Mouse (Mus musculus) bone marrow, adult 2 months (tissue): ENCODE measurements around the gene Itsn1.

Experiments used
- CTCF ChIP-seq: fragments of 200-500 bp; IDR thresholded peaks from 2 replicates; pipeline ENCODE4 v1.5.1; 2011; ENCODE audit warnings: low read length, control low read depth; ENCODE audit not compliant: control insufficient read depth, insufficient read depth
- POLR2A ChIP-seq: fragments of 200-500 bp; IDR thresholded peaks from 2 replicates; pipeline ENCODE4 v1.6.1; 2011; ENCODE audit warnings: low read depth, mild to moderate bottlenecking, control low read depth, low read length, borderline replicate concordance; ENCODE audit not compliant: control insufficient read depth

GRCm38 (mm10) chr16:91873695-91874094 lies 144.6 kb downstream of the Itsn1 start:
- TF ChIP-seq CTCF = no peak
- no peak for TF ChIP-seq POLR2A
